Mouse (Mus musculus): Measurements from ENCODE around the gene Cep128. TPM values are rescaled to one million over a fixed set of nuclear protein-coding genes. Genes with fewer than 3 reads are reported as not detected.

The Cep128 gene
- total and polyA plus RNA-seq, 2 experiments: 0.67 to 1.2 TPM

GRCm38 (mm10) chr12:91256334-91256733 is 127.9 kb downstream of the Cep128 start:
- no peaks in the 10 kb centered on the region for H3K27me3 ChIP-seq (ENCODE audit: control insufficient read depth, insufficient read depth, low read length)
- H3K79me2 ChIP-seq (ENCODE audit: control insufficient read depth, insufficient read depth, low read length): no peaks in the 10 kb centered on the region
- TF ChIP-seq CTCF (IDR thresholded peaks at IDR 0.05; ENCODE audit: low read depth, low read length) (no peak), POLR2A (IDR thresholded peaks at IDR 0.05; ENCODE audit: extremely low read depth, insufficient read depth, low read length) (no peak)
- H3K9ac ChIP-seq (ENCODE audit: low read depth, low read length): no peak overlapping the region
- H3K36me3 ChIP-seq (ENCODE audit: control insufficient read depth, insufficient read depth, low read length): peaks cover 4% of the 10 kb centered on the region
- no peak overlapping the region for H3K4me3 ChIP-seq (ENCODE audit: insufficient read depth, low read depth, low read length)
- H3K27ac ChIP-seq (replicated peaks; ENCODE audit: insufficient read depth, low read depth, low read length): no peak overlapping the region
- H3K4me1 ChIP-seq (ENCODE audit: control insufficient read depth, insufficient read depth, low read length): no peaks in the 10 kb centered on the region
- DNase-seq (ENCODE audit: extremely low read depth, low read depth, low spot score): peak; percentile 6
- WGBS: 67% methylated on average over 7 of the region's 7 CpGs

- H3K4me3 ChIP-seq (ENCODE audit: insufficient read depth, low read depth, low read length): no peak overlapping the region
- no peaks in the 10 kb centered on the region for H3K27me3 ChIP-seq (ENCODE audit: control insufficient read depth, insufficient read depth, low read length)
- H3K79me2 ChIP-seq (ENCODE audit: control insufficient read depth, insufficient read depth, low read length): no peaks in the 10 kb centered on the region
- H3K27ac ChIP-seq (replicated peaks; ENCODE audit: insufficient read depth, low read depth, low read length): no peak overlapping the region
- H3K4me1 ChIP-seq (ENCODE audit: control insufficient read depth, insufficient read depth, low read length): no peaks in the 10 kb centered on the region
- TF ChIP-seq POLR2A (IDR thresholded peaks at IDR 0.05; ENCODE audit: extremely low read depth, insufficient read depth, low read length) (no peak), CTCF (IDR thresholded peaks at IDR 0.05; ENCODE audit: low read depth, low read length) (no peak)
- no peak overlapping the region for H3K9ac ChIP-seq (ENCODE audit: low read depth, low read length)
- no peaks in the 10 kb centered on the region for H3K36me3 ChIP-seq (ENCODE audit: control insufficient read depth, insufficient read depth, low read length)
- peak; percentile 4 for DNase-seq (ENCODE audit: extremely low read depth, low read depth, low spot score)
- WGBS: 95% methylated on average over 6 of the region's 6 CpGs
Measured at GRCm38 (mm10) chr12:91254831-91255230, 129.4 kb downstream of the Cep128 start.

- no peaks in the 10 kb centered on the region for H3K4me1 ChIP-seq (ENCODE audit: control insufficient read depth, insufficient read depth, low read length)
- no peaks in the 10 kb centered on the region for H3K36me3 ChIP-seq (ENCODE audit: control insufficient read depth, insufficient read depth, low read length)
- 96% methylated on average over 7 of the region's 7 CpGs for WGBS
- no peak overlapping the region for H3K27ac ChIP-seq (replicated peaks; ENCODE audit: insufficient read depth, low read depth, low read length)
- TF ChIP-seq CTCF (IDR thresholded peaks at IDR 0.05; ENCODE audit: low read depth, low read length): no peak
- TF ChIP-seq POLR2A (IDR thresholded peaks at IDR 0.05; ENCODE audit: extremely low read depth, insufficient read depth, low read length): no peak
- no peaks in the 10 kb centered on the region for H3K27me3 ChIP-seq (ENCODE audit: control insufficient read depth, insufficient read depth, low read length)
- no peak for DNase-seq (ENCODE audit: extremely low read depth, low read depth, low spot score)
- H3K4me3 ChIP-seq (ENCODE audit: insufficient read depth, low read depth, low read length): no peak overlapping the region
- H3K9ac ChIP-seq (ENCODE audit: low read depth, low read length): no peak overlapping the region
- no peaks in the 10 kb centered on the region for H3K79me2 ChIP-seq (ENCODE audit: control insufficient read depth, insufficient read depth, low read length)
Measured at GRCm38 (mm10) chr12:91220609-91221008, 163.6 kb downstream of the Cep128 start.

GRCm38 (mm10) chr12:91205550-91205949 is 178.7 kb downstream of the Cep128 start:
- Histone ChIP-seq H3K4me1 (ENCODE audit: control insufficient read depth, insufficient read depth, low read length) (no peaks in the 10 kb centered on the region), H3K36me3 (ENCODE audit: control insufficient read depth, insufficient read depth, low read length) (no peaks in the 10 kb centered on the region), H3K9ac (ENCODE audit: low read depth, low read length) (no peak overlapping the region), H3K4me3 (ENCODE audit: insufficient read depth, low read depth, low read length) (no peak overlapping the region), H3K27ac (replicated peaks; ENCODE audit: insufficient read depth, low read depth, low read length) (no peak overlapping the region), H3K79me2 (ENCODE audit: control insufficient read depth, insufficient read depth, low read length) (no peaks in the 10 kb centered on the region), H3K27me3 (ENCODE audit: control insufficient read depth, insufficient read depth, low read length) (no peaks in the 10 kb centered on the region)
- TF ChIP-seq POLR2A (IDR thresholded peaks at IDR 0.05; ENCODE audit: extremely low read depth, insufficient read depth, low read length): no peak
- no peak for TF ChIP-seq CTCF (IDR thresholded peaks at IDR 0.05; ENCODE audit: low read depth, low read length)
- 83% methylated on average over 3 of the region's 3 CpGs for WGBS
- DNase-seq (ENCODE audit: extremely low read depth, low read depth, low spot score): no peak

- no peak for DNase-seq (ENCODE audit: extremely low read depth, low read depth, low spot score)
- H3K36me3 ChIP-seq (ENCODE audit: control insufficient read depth, insufficient read depth, low read length): no peaks in the 10 kb centered on the region
- TF ChIP-seq CTCF (IDR thresholded peaks at IDR 0.05; ENCODE audit: low read depth, low read length) (no peak), POLR2A (IDR thresholded peaks at IDR 0.05; ENCODE audit: extremely low read depth, insufficient read depth, low read length) (no peak)
- no peaks in the 10 kb centered on the region for H3K27me3 ChIP-seq (ENCODE audit: control insufficient read depth, insufficient read depth, low read length)
- H3K9ac ChIP-seq (ENCODE audit: low read depth, low read length): no peak overlapping the region
- H3K27ac ChIP-seq (replicated peaks; ENCODE audit: insufficient read depth, low read depth, low read length): no peak overlapping the region
- WGBS: 95% methylated on average over 3 of the region's 3 CpGs
- H3K4me3 ChIP-seq (ENCODE audit: insufficient read depth, low read depth, low read length): no peak overlapping the region
- no peaks in the 10 kb centered on the region for H3K4me1 ChIP-seq (ENCODE audit: control insufficient read depth, insufficient read depth, low read length)
- H3K79me2 ChIP-seq (ENCODE audit: control insufficient read depth, insufficient read depth, low read length): no peaks in the 10 kb centered on the region
Measured at GRCm38 (mm10) chr12:91204330-91204729, 179.9 kb downstream of the Cep128 start.

- no peak for TF ChIP-seq POLR2A (IDR thresholded peaks at IDR 0.05; ENCODE audit: extremely low read depth, insufficient read depth, low read length)
- TF ChIP-seq CTCF (IDR thresholded peaks at IDR 0.05; ENCODE audit: low read depth, low read length): no peak
- WGBS: 90% methylated on average over 1 of the region's 1 CpGs
- Histone ChIP-seq H3K4me1 (ENCODE audit: control insufficient read depth, insufficient read depth, low read length) (no peaks in the 10 kb centered on the region), H3K36me3 (ENCODE audit: control insufficient read depth, insufficient read depth, low read length) (no peaks in the 10 kb centered on the region), H3K27me3 (ENCODE audit: control insufficient read depth, insufficient read depth, low read length) (no peaks in the 10 kb centered on the region), H3K79me2 (ENCODE audit: control insufficient read depth, insufficient read depth, low read length) (no peaks in the 10 kb centered on the region), H3K9ac (ENCODE audit: low read depth, low read length) (no peak overlapping the region), H3K4me3 (ENCODE audit: insufficient read depth, low read depth, low read length) (no peak overlapping the region), H3K27ac (replicated peaks; ENCODE audit: insufficient read depth, low read depth, low read length) (no peak overlapping the region)
- DNase-seq (ENCODE audit: extremely low read depth, low read depth, low spot score): no peak
Measured at GRCm38 (mm10) chr12:91202496-91202895, 181.7 kb downstream of the Cep128 start.
